Mouse (Mus musculus) frontal cortex, postnatal 36 days (tissue): Measurements from ENCODE around the gene Wtip.
"Not testable (repeated sequence)": the region's sequence is repeated elsewhere in the genome, so short reads cannot be mapped to it uniquely, and the experiment has no call there.

Experiments
- DNase-seq, 2 experiments: peaks; one replicate each; pipeline ENCODE4 v3.0.0; 2022; ENCODE audit warnings: low spot score in 2 of 2

Gene Wtip

GRCm38 (mm10) chr7:34120636-34121035 lies 12.4 kb downstream of the Wtip start:
- DNase-seq, result not testable (repeated sequence)

- no peak for DNase-seq
These were observed 16.5 kb downstream of the Wtip start for GRCm38 (mm10) chr7:34116601-34117000.

- DNase-seq, result no peak
These were observed 23.9 kb downstream of the Wtip start for GRCm38 (mm10) chr7:34109190-34109589.

GRCm38 (mm10) chr7:34101276-34101675 lies 31.8 kb downstream of the Wtip start:
- no peak for DNase-seq

- DNase-seq, result no peak
These were observed 33.1 kb downstream of the Wtip start for GRCm38 (mm10) chr7:34100002-34100401.

GRCm38 (mm10) chr7:34094911-34095481 lies 38.1 kb downstream of the Wtip start, which contains the start of gene Scgb1b30:
Gene Scgb1b30, plus strand, starts transcription at chr7:34095431.
- DNase-seq, result no peak

- not testable (repeated sequence) for DNase-seq
These were observed 64.9 kb downstream of the Wtip start for GRCm38 (mm10) chr7:34068132-34068531.
